Comparison of ENCODE assay signal across 8 mouse cellular contexts in genomic region chr14:20694185-20694883, GRCm38 (mm10). TPM values are rescaled to one million over a fixed set of nuclear protein-coding genes. Genes with fewer than 3 reads are reported as not detected.
A peak's percentile ranks its signal among the peaks of the same experiment; 100 is the strongest.
DNase-seq lines count a peak whose midpoint lies in the region; ATAC-seq and TF ChIP-seq lines count a peak whose summit lies in the region.

No protein-coding gene starts in this region.

- WGBS in kidney, adult 2 months: 32% methylated on average over 13 of the region's 13 CpGs
- 50% methylated on average over 13 of the region's 13 CpGs for WGBS in forebrain, embryonic 12.5 days
- 47% methylated on average over 13 of the region's 13 CpGs for WGBS in limb, embryonic 13.5 days
- WGBS in neural tube, embryonic 14.5 days: 49% methylated on average over 13 of the region's 13 CpGs

- H3K4me2 ChIP-seq in forebrain, embryonic 12.5 days: peak overlapping the region; percentile 68
- H3K4me2 ChIP-seq in limb, embryonic 13.5 days (replicated peaks): peak overlapping the region; percentile 80
- H3K4me2 ChIP-seq in neural tube, embryonic 14.5 days (ENCODE audit: low read depth, low read length): peak overlapping the region; percentile 68

- peaks cover 15% of the 10 kb centered on the region; the same call in 1 of the 2 replicates for H3K4me1 ChIP-seq in kidney, adult 2 months (ENCODE audit: control insufficient read depth, insufficient read depth, low read length)
- H3K4me1 ChIP-seq in E14TG2a.4 (replicated peaks; ENCODE audit: low read depth, low read length): peaks cover 45% of the 10 kb centered on the region
- H3K4me1 ChIP-seq in forebrain, embryonic 12.5 days: peaks cover 42% of the 10 kb centered on the region
- H3K4me1 ChIP-seq in limb, embryonic 13.5 days: peaks cover 42% of the 10 kb centered on the region
- peaks cover 37% of the 10 kb centered on the region for H3K4me1 ChIP-seq in neural tube, embryonic 14.5 days (ENCODE audit: control insufficient read depth, insufficient read depth, low read length)

- no peaks in the 10 kb centered on the region for H3K9me3 ChIP-seq in E14TG2a.4 (ENCODE audit: low read length)
- H3K9me3 ChIP-seq in forebrain, embryonic 12.5 days: no peaks in the 10 kb centered on the region
- no peaks in the 10 kb centered on the region for H3K9me3 ChIP-seq in limb, embryonic 13.5 days
- no peaks in the 10 kb centered on the region for H3K9me3 ChIP-seq in neural tube, embryonic 14.5 days (ENCODE audit: control insufficient read depth, low read length)

- peaks cover 6% of the 10 kb centered on the region; the same call in 1 of the 2 replicates for H3K36me3 ChIP-seq in kidney, adult 2 months (ENCODE audit: control insufficient read depth, insufficient read depth, low read length)
- H3K36me3 ChIP-seq in E14TG2a.4 (ENCODE audit: insufficient read depth, low read length): peaks cover 83% of the 10 kb centered on the region
- H3K36me3 ChIP-seq in forebrain, embryonic 12.5 days (replicated peaks): peaks cover 57% of the 10 kb centered on the region
- H3K36me3 ChIP-seq in limb, embryonic 13.5 days: peaks cover 62% of the 10 kb centered on the region
- peaks cover 37% of the 10 kb centered on the region for H3K36me3 ChIP-seq in neural tube, embryonic 14.5 days (ENCODE audit: control insufficient read depth, insufficient read depth, low read length)

- peak; percentile 58 for ATAC-seq in forebrain, embryonic 12.5 days (ENCODE audit: low FRiP score)
- ATAC-seq in limb, embryonic 13.5 days (ENCODE audit: low FRiP score, low read depth): peak; percentile 10; the same call in 1 of the 2 replicates
- peak; percentile 38 for ATAC-seq in neural tube, embryonic 14.5 days (ENCODE audit: low read depth)
- no peak for ATAC-seq in activated CD4-positive, CD25-positive, alpha-beta regulatory T cell, adult 4 months

- no peak overlapping the region for H3K27ac ChIP-seq in kidney, adult 2 months (ENCODE audit: insufficient read depth, low read depth, low read length)
- H3K27ac ChIP-seq in forebrain, embryonic 12.5 days: peak overlapping the region; percentile 96
- peak overlapping the region; percentile 96 for H3K27ac ChIP-seq in limb, embryonic 13.5 days
- peak overlapping the region; percentile 97 for H3K27ac ChIP-seq in neural tube, embryonic 14.5 days (ENCODE audit: low read depth, low read length)

- no peak for TF ChIP-seq CTCF in kidney, adult 2 months (conservative IDR thresholded peaks at IDR 0.05; ENCODE audit: insufficient read depth, insufficient read length, low read depth, low read length)
- TF ChIP-seq CTCF in E14TG2a.4 (conservative IDR thresholded peaks at IDR 0.05; ENCODE audit: low read length): no peak

- TF ChIP-seq POLR2A in kidney, adult 2 months (IDR thresholded peaks at IDR 0.05; ENCODE audit: low read depth, low read length): no peak

- peak; percentile 17 for DNase-seq in kidney, adult 2 months
- DNase-seq in kidney, adult 8-10 months: no peak
- DNase-seq in frontal cortex, postnatal 25 days (ENCODE audit: low spot score in 2 of 2): no peak

- H3K27me3 ChIP-seq in kidney, adult 2 months (replicated peaks; ENCODE audit: control insufficient read depth, insufficient read depth, low read length): no peaks in the 10 kb centered on the region
- H3K27me3 ChIP-seq in E14TG2a.4 (ENCODE audit: insufficient read depth, low read length): no peaks in the 10 kb centered on the region
- H3K27me3 ChIP-seq in forebrain, embryonic 12.5 days: no peaks in the 10 kb centered on the region
- H3K27me3 ChIP-seq in limb, embryonic 13.5 days: no peaks in the 10 kb centered on the region
- no peaks in the 10 kb centered on the region for H3K27me3 ChIP-seq in neural tube, embryonic 14.5 days (ENCODE audit: control insufficient read depth, insufficient read depth, low read length)

- H3K4me3 ChIP-seq in kidney, adult 2 months (ENCODE audit: insufficient read depth, low read depth, low read length): peak overlapping the region; percentile 69
- peak overlapping the region; percentile 94 for H3K4me3 ChIP-seq in E14TG2a.4 (replicated peaks; ENCODE audit: low read length)
- peak overlapping the region; percentile 81 for H3K4me3 ChIP-seq in forebrain, embryonic 12.5 days (replicated peaks)
- peak overlapping the region; percentile 82 for H3K4me3 ChIP-seq in limb, embryonic 13.5 days
- H3K4me3 ChIP-seq in neural tube, embryonic 14.5 days (ENCODE audit: low read depth, low read length): peak overlapping the region; percentile 90

- H3K9ac ChIP-seq in forebrain, embryonic 12.5 days: peak overlapping the region; percentile 85
- peak overlapping the region; percentile 84 for H3K9ac ChIP-seq in limb, embryonic 13.5 days
- H3K9ac ChIP-seq in neural tube, embryonic 14.5 days (replicated peaks; ENCODE audit: low read depth, low read length): peak overlapping the region; percentile 85

RNA-seq across cellular contexts. Expression of gene Fut11, which starts 0.4 kb away (rescaled TPM):
- 7.9 and 11.2 TPM in 2 replicates for polyA plus RNA-seq in kidney, adult 2 months (2012; rRNA removed)
- polyA plus RNA-seq in forebrain, embryonic 12.5 days (2016; fragmentation: Nextera tagmentation; extraction: Ambion mirVana): 20.5 and 23.3 TPM in 2 replicates
- polyA plus RNA-seq in limb, embryonic 13.5 days (2015; fragmentation: Nextera tagmentation; extraction: Ambion mirVana): 27.4 and 28.5 TPM in 2 replicates
- polyA plus RNA-seq in neural tube, embryonic 14.5 days (2014; fragmentation: Nextera tagmentation; extraction: Ambion mirVana): 20.0 and 30.6 TPM in 2 replicates
- 1 to 10 TPM; 5.6 to 6.6 TPM for polyA plus RNA-seq in activated CD4-positive, CD25-positive, alpha-beta regulatory T cell, adult 4 months (2017; shearing (Covaris generic))

RNA-seq across cellular contexts. Expression of gene Chchd1, which starts 8.5 kb away (rescaled TPM):
- 42.3 and 54.0 TPM in 2 replicates for polyA plus RNA-seq in kidney, adult 2 months (2012; rRNA removed)
- polyA plus RNA-seq in forebrain, embryonic 12.5 days (2016; fragmentation: Nextera tagmentation; extraction: Ambion mirVana): 268 and 275 TPM in 2 replicates
- 194 and 196 TPM in 2 replicates for polyA plus RNA-seq in limb, embryonic 13.5 days (2015; fragmentation: Nextera tagmentation; extraction: Ambion mirVana)
- 172 and 195 TPM in 2 replicates for polyA plus RNA-seq in neural tube, embryonic 14.5 days (2014; fragmentation: Nextera tagmentation; extraction: Ambion mirVana)
- polyA plus RNA-seq in activated CD4-positive, CD25-positive, alpha-beta regulatory T cell, adult 4 months (2017; shearing (Covaris generic)): 100 to 1,000 TPM; 152 to 154 TPM

RNA-seq across cellular contexts. Expression of gene Zswim8, which starts 13.0 kb away (rescaled TPM):
- 136 and 167 TPM in 2 replicates for polyA plus RNA-seq in kidney, adult 2 months (2012; rRNA removed)
- 46.0 and 46.5 TPM in 2 replicates for polyA plus RNA-seq in forebrain, embryonic 12.5 days (2016; fragmentation: Nextera tagmentation; extraction: Ambion mirVana)
- 40.3 and 43.1 TPM in 2 replicates for polyA plus RNA-seq in limb, embryonic 13.5 days (2015; fragmentation: Nextera tagmentation; extraction: Ambion mirVana)
- polyA plus RNA-seq in neural tube, embryonic 14.5 days (2014; fragmentation: Nextera tagmentation; extraction: Ambion mirVana): 49.2 and 52.8 TPM in 2 replicates
- polyA plus RNA-seq in activated CD4-positive, CD25-positive, alpha-beta regulatory T cell, adult 4 months (2017; shearing (Covaris generic)): 10 to 100 TPM; 19.2 to 24.8 TPM

RNA-seq across cellular contexts. Expression of gene Sec24c, which starts 20.2 kb away (rescaled TPM):
- 133 and 153 TPM in 2 replicates for polyA plus RNA-seq in kidney, adult 2 months (2012; rRNA removed)
- polyA plus RNA-seq in forebrain, embryonic 12.5 days (2016; fragmentation: Nextera tagmentation; extraction: Ambion mirVana): 87.6 and 94.8 TPM in 2 replicates
- 85.0 and 90.7 TPM in 2 replicates for polyA plus RNA-seq in limb, embryonic 13.5 days (2015; fragmentation: Nextera tagmentation; extraction: Ambion mirVana)
- polyA plus RNA-seq in neural tube, embryonic 14.5 days (2014; fragmentation: Nextera tagmentation; extraction: Ambion mirVana): 74.4 and 87.0 TPM in 2 replicates
- polyA plus RNA-seq in activated CD4-positive, CD25-positive, alpha-beta regulatory T cell, adult 4 months (2017; shearing (Covaris generic)): 10 to 100 TPM; 94.7 to 97.5 TPM

RNA-seq across cellular contexts. Expression of gene Synpo2l, which starts 26.2 kb away (rescaled TPM):
- polyA plus RNA-seq in kidney, adult 2 months (2012; rRNA removed): 0.87 and 1.8 TPM in 2 replicates
- 0.24 and 0.50 TPM in 2 replicates for polyA plus RNA-seq in forebrain, embryonic 12.5 days (2016; fragmentation: Nextera tagmentation; extraction: Ambion mirVana)
- 19.6 and 20.8 TPM in 2 replicates for polyA plus RNA-seq in limb, embryonic 13.5 days (2015; fragmentation: Nextera tagmentation; extraction: Ambion mirVana)
- polyA plus RNA-seq in neural tube, embryonic 14.5 days (2014; fragmentation: Nextera tagmentation; extraction: Ambion mirVana): 0.19 and 0.23 TPM in 2 replicates
- polyA plus RNA-seq in activated CD4-positive, CD25-positive, alpha-beta regulatory T cell, adult 4 months (2017; shearing (Covaris generic)): not detected
